Mouse (Mus musculus) right cerebral cortex, adult 2 months (tissue): Measurements from ENCODE around the gene Tbc1d2.
"Not testable (repeated sequence)": the region's sequence is repeated elsewhere in the genome, so short reads cannot be mapped to it uniquely, and the experiment has no call there.

Source experiments
- DNase-seq, 2 experiments: peaks; one replicate each; pipeline ENCODE4 v3.0.0; 2021 to 2022; ENCODE audit warnings: low spot score in 2 of 2

Gene Tbc1d2

DNA sequence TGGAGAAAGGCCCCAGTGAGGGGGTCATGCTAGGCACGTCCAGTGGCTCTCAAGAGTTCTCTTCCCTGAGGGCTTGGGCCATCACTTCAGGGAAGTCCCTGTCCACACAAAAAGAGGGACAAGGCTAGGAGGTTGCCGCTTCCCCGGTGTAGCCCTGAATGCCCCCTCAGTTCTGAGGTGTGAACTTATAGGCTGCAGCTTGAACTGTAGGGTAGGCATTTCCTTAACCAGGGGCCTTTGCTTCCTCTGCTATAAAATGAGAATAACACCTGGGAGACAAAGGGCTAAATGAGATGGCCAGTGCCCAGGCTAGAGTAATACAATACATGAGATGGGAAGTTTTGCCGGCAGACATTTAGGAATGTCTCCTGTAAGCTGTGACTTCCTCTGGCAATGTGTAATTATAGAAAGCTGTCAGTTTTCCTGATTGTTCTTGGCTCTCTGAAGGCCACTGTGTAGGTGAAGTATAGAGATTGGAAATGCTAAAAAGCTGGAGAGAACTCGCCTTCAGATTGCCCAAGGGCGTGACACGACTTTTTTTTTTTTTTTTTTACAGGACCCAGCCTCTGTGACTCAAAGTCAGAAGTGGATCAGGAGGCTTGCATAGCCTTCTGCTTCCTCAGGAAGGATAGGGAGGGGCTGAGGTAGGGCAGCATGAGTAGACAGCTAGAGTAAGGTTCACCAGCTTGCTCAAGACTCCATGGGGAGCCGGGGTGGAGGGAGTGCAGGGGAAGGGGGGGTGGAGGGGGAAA is 6.9 kb downstream of the Tbc1d2 start:
- DNase-seq = no peak

GRCm38 (mm10) chr4:46641283-46641682 is 8.7 kb downstream of the Tbc1d2 start:
- no peak for DNase-seq

GRCm38 (mm10) chr4:46639866-46640265 is 10.1 kb downstream of the Tbc1d2 start:
- DNase-seq = no peak

DNA sequence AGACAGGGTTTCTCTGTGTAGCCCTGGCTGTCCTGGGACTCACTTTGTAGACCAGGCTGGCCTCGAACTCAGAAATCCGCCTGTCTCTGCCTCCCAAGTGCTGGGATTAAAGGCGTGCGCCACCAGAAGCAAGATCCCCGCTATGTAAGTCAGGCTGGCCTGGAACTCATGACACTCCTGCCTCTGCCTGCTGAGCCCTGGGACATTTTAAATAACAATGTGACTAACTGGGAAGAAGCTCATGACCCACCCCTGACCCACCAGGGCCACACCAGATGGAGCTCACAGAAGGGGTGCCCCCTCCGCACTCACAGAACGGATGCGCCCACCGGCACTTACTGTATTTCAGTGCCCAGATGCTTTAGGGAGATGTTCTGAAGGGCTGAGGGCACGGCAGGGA is 12.8 kb downstream of the Tbc1d2 start:
- not testable (repeated sequence) for DNase-seq

DNA sequence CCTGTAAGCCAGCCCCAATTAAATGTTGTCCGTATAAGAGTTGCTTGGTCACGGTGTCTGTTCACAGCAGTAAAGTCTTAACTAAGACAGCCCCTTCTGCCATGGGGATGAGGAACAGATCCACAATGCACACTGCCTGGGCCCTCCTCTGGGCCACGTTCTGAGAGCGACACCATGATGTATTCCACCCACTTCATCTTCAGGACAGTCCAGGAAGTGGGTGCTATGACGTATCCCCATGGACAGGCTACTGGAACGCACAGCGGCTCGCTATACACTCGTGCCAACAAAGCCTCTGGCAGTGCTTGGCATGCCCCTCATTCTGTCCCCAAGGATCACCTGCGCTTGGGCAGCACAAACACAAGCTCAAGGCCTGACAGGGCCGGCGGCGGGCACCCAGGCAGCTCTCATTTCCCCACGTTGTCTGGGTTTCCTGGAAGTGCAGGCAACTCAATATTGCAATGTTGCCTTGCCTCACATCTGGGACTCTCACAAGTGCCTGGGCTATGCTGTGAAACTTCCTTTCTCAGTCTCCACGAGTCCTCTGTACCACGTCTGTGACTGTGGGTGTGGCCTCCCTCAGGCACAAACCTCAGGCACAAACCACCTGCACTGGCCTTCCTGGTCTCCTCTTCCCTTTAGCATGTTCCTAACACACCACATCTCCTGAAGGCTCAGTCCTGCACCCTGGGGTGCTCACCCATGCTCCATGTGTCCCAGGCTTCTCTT is 14.1 kb downstream of the Tbc1d2 start:
- DNase-seq = peak in 1 of 2 experiments; percentile 35

- no peak for DNase-seq
Measured at GRCm38 (mm10) chr4:46634881-46635280, 15.1 kb downstream of the Tbc1d2 start.

- DNase-seq = not testable (repeated sequence)
Measured at GRCm38 (mm10) chr4:46633565-46633964, 16.4 kb downstream of the Tbc1d2 start.

GRCm38 (mm10) chr4:46632465-46632864 is 17.5 kb downstream of the Tbc1d2 start:
- DNase-seq = no peak

DNA sequence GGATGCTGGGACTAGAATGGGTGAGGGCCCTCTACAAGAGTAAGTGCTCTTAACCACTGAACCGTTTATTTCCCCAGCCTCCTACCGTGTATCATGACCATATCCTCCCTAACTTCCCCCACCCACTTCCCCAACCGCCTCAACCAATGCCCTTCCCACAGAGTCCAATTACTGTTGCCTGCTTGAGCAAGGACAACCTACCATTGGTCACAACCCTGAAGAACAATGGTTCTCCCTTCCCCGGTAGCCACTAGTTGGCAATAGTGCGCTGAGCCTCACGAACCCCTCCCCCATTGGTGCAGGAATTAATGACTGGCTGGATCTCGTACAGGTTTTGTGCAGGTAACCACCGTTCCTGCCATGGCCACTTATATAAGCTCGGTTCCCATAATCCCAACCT is 19.6 kb downstream of the Tbc1d2 start:
- no peak for DNase-seq

GRCm38 (mm10) chr4:46628873-46629272 is 21.1 kb downstream of the Tbc1d2 start:
- DNase-seq = no peak

GRCm38 (mm10) chr4:46628081-46628480 is 21.9 kb downstream of the Tbc1d2 start:
- DNase-seq = no peak

DNA sequence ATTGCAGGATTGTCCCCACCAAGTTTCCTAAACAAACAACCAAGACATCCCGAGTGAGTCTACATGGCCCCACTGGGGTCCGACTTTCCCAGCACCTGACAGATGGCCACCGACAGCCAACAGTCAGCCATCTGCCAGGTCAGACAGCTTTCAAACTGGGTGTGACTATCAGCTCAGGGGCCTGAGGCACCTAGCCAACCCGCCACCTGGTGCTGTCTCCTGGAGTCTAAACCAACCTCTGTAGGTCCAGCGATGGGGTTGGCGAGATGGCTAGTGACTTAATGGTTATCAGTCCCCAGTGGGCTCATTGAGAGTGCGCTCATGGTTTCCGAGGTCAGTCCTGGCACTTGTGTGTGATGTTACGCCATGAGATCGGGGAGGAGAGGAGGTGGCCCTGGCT is 24.9 kb downstream of the Tbc1d2 start:
- no peak for DNase-seq

DNA sequence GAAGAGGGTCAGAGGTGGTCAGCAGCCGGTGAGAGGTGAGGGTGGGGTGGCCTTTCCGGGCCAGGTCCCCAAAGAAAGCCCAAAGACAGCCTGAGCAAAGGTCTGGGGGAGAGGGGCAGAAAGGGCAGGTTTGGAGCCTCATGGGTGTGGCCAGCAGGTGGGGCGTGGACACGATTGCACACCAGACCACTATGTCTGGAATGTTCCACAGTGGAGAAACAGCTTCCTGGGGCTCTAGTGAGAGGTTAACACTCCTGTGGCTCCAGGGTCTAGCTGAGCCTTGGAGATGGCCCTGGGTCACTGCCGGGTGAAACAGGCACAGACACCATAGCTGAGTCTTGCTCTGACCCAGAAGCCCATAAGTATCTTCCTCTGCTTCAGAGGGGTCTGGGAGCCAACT is 27.0 kb downstream of the Tbc1d2 start:
- no peak for DNase-seq

GRCm38 (mm10) chr4:46620946-46621345 is 29.1 kb downstream of the Tbc1d2 start:
- DNase-seq = no peak

GRCm38 (mm10) chr4:46620330-46620729 is 29.7 kb downstream of the Tbc1d2 start:
- DNase-seq = no peak

- no peak for DNase-seq
Measured at GRCm38 (mm10) chr4:46618196-46618817, 31.7 kb downstream of the Tbc1d2 start.

DNA sequence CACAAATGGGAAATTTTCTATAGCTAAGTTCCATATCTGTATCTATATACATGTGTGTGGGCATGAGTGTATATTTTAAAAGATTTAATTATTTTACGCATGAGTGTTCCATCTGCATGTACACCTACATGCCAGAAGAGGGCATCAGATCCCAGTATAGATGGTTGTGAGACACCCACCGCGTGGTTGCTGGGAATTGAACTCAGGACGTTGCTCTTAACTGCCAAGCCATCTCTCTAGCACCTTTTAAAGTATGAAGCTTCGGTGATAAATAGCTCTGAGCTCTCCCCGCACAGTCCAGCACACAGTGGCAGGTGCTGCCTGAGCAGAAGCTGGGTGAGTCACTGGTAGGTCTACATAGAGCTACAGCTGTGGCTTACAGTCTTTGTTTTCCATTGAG is 32.6 kb downstream of the Tbc1d2 start:
- DNase-seq = no peak

- no peak for DNase-seq
Measured at GRCm38 (mm10) chr4:46614641-46615040, 35.4 kb downstream of the Tbc1d2 start.

GRCm38 (mm10) chr4:46613618-46614017 is 36.4 kb downstream of the Tbc1d2 start:
- no peak for DNase-seq

DNA sequence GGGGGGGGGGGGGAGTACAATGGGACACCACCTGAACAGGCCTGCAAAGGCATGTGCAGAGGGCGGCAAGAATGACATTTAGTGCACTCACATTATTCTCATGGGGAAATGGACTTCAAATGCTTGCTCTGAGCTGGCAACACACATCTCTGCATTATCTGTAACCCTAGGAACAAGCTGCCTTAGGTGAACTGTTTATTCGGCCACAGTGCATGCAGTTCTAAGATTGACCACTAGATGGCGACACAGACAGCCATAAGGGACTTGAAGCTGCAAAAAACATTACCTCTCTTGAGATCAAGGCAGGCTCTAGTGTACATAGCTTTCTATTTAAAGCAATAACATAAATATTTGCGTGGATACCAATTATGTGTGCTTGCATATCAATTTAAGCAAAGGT is 38.8 kb downstream of the Tbc1d2 start:
- peak; percentile 95 to 96 for DNase-seq

- no peak for DNase-seq
Measured at GRCm38 (mm10) chr4:46607601-46608000, 42.4 kb downstream of the Tbc1d2 start.

DNA sequence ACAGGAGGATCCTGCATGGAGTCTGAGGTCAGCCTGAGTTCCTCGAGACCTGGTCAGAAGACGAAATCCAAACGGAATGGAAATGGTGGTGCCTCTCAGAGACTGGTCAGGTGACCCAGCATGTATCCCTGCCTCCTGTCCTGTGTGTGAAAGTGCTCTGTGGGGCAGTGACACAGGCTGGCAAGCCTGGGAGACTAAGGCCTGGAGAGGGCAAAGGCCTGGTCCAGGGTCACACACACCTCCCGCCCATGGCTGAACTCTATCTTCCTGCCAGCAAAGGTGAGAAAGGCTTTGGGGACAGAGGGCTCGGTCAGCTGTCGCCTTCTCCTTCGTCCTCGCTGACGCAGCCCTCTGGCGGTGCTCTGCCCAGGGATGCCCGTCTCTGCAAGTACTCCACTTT is 44.6 kb downstream of the Tbc1d2 start:
- no peak for DNase-seq

DNA sequence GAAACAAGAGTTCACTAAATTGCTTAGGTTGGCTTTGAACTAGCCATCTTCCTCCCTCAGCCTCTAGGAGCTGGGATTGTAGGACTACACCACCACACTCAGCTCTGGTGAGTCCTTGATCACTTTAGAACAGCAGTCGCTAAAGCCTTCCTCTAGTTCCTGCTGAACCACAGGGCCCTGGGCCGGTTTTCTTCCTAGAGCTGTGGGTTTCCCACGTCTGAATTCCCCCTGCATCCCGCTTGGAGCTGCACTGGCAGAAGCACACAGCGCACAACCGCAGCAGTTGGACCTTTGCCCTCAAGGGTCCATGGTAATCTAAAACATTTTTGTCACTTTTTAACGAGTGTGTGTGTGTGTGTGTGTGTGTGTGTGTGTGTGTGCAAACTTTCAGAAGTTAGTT is 47.3 kb downstream of the Tbc1d2 start:
- no peak for DNase-seq
